Mouse (Mus musculus): ENCODE data around the gene Naaa. TPM values are rescaled to one million over a fixed set of nuclear protein-coding genes. Genes with fewer than 3 reads are reported as not detected.

Gene Naaa
- polyA plus RNA-seq, 1 experiment = 26.7 TPM

DNA sequence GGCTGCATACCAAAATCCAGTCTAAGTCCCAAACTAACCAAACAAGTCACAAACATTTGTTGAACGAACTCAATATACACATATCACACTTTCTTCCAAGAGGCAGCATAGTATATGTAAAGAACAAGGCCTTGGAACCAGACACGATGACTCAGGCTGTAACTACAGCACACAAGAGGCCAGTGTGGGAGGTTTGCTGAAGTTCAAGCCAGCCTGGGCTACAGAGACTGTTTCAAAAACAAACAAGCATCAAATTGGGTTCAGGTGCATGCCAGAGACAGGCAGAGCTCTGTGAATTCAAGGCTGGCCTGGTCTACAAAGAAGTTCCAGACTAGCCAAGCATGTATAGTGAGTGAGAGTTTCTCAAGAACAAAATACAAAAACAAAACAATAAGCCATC is 16.6 kb upstream of the Naaa start:
- WGBS = 87% methylated on average over 2 of the region's 2 CpGs
- Histone ChIP-seq H3K4me1 (ENCODE audit: control insufficient read depth, insufficient read depth, low read length) (0 out of 2 replicates have a peak, but pooled peaks cover 5% of the 10 kb centered on the region), H3K27ac (ENCODE audit: insufficient read depth, low read depth, low read length) (no peak overlapping the region), H3K27me3 (replicated peaks; ENCODE audit: control insufficient read depth, insufficient read depth, low read length) (no peaks in the 10 kb centered on the region), H3K4me3 (ENCODE audit: insufficient read depth, low read depth, low read length) (no peak overlapping the region), H3K36me3 (ENCODE audit: control insufficient read depth, insufficient read depth, low read length) (peaks cover 2% of the 10 kb centered on the region; the same call in 1 of the 2 replicates)
- TF ChIP-seq POLR2A (IDR thresholded peaks at IDR 0.05; ENCODE audit: low read depth, low read length) (no peak), CTCF (conservative IDR thresholded peaks at IDR 0.05; ENCODE audit: insufficient read depth, insufficient read length, low read depth, low read length) (no peak)
- no peak for DNase-seq

DNA sequence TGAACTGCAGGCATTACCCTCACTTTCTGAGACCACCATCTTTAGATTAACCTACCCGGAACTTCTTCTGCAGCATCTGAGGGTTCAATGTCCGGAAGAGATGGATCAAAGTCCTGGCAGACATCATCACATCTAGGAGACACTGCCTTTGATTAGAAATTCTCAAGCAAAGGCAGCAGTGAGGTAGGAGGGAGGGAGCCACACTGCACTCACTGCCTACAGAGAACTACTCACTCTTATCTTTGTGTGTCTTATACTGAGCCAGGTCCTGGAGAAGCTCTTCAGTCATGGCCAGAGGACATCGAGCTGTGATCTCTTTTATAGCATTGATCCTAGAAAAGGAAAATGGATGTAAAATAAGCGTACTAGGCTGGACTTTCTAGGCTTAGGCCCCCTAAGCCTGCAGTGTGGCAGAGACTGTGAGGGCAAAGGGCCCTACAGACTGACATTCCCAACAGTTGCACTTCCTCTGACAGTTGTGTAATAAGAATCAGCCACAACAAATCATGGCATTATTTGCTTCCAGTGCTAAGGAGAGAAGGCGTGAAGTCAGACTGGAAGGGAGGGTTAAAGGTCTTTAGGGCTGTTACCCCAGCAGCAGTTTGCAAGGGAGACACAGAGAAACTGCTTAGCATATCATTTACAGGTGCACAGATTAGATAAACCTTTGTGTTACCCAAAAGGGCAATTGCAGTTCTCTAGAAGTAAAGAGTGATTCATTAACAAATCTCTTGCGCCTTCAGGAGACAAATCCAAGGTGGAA is 13.9 kb upstream of the Naaa start:
- no peak overlapping the region for H3K4me3 ChIP-seq (ENCODE audit: insufficient read depth, low read depth, low read length)
- H3K27me3 ChIP-seq (replicated peaks; ENCODE audit: control insufficient read depth, insufficient read depth, low read length) = no peaks in the 10 kb centered on the region
- 0 out of 2 replicates have a peak, but pooled peaks cover 5% of the 10 kb centered on the region for H3K4me1 ChIP-seq (ENCODE audit: control insufficient read depth, insufficient read depth, low read length)
- H3K27ac ChIP-seq (ENCODE audit: insufficient read depth, low read depth, low read length) = no peak overlapping the region
- TF ChIP-seq POLR2A (IDR thresholded peaks at IDR 0.05; ENCODE audit: low read depth, low read length) = no peak
- no peak for TF ChIP-seq CTCF (conservative IDR thresholded peaks at IDR 0.05; ENCODE audit: insufficient read depth, insufficient read length, low read depth, low read length)
- 66% methylated on average over 6 of the region's 6 CpGs for WGBS
- peak; percentile 58 for DNase-seq
- no peaks in the 10 kb centered on the region for H3K36me3 ChIP-seq (ENCODE audit: control insufficient read depth, insufficient read depth, low read length)

DNA sequence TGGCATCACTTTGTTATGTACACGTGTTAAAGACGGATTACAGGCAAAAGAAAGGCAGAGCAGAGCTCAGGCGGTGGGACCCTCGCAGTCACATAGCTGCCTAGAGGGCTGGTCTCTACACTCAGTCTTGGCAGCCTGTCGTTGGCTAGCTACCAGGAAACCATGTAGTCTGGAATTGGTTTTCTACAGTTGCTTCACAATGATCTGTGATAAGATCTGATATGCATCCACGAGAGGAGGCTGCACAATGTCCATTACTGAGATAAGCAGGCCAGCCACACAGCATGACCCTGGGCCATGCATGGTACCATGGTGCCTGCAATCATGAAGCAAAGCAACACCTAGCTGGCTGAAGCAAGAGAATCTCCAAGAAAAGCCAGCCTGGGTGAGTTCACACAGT is 9.9 kb upstream of the Naaa start:
- WGBS = 85% methylated on average over 6 of the region's 6 CpGs
- no peak for DNase-seq
- H3K36me3 ChIP-seq (ENCODE audit: control insufficient read depth, insufficient read depth, low read length) = no peaks in the 10 kb centered on the region
- no peak for TF ChIP-seq POLR2A (IDR thresholded peaks at IDR 0.05; ENCODE audit: low read depth, low read length)
- TF ChIP-seq CTCF (conservative IDR thresholded peaks at IDR 0.05; ENCODE audit: insufficient read depth, insufficient read length, low read depth, low read length) = no peak
- H3K27me3 ChIP-seq (replicated peaks; ENCODE audit: control insufficient read depth, insufficient read depth, low read length) = no peaks in the 10 kb centered on the region
- 0 out of 2 replicates have a peak, but pooled peaks cover 5% of the 10 kb centered on the region for H3K4me1 ChIP-seq (ENCODE audit: control insufficient read depth, insufficient read depth, low read length)
- H3K4me3 ChIP-seq (ENCODE audit: insufficient read depth, low read depth, low read length) = no peak overlapping the region
- H3K27ac ChIP-seq (ENCODE audit: insufficient read depth, low read depth, low read length) = no peak overlapping the region

DNA sequence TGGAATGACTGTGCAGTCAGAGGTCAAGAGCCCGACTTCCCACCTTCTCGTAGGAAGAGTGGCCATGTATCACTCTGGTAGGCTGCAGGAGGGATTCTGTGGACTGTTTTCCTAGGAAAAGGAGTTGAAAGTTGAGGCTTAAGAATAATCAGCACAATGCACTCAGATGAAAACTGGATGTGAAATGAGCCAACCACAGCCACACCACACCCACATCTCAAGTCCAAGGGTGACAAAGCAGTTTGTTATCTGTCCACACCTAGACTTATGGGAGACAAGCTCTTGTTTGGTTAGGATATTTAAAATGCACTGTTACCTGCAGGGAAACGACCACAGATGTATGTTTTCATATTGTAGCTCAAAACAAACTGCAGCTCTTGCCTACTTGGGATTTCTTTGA is 5.1 kb upstream of the Naaa start:
- Histone ChIP-seq H3K27me3 (replicated peaks; ENCODE audit: control insufficient read depth, insufficient read depth, low read length) (no peaks in the 10 kb centered on the region), H3K27ac (ENCODE audit: insufficient read depth, low read depth, low read length) (no peak overlapping the region)
- DNase-seq = no peak

DNA sequence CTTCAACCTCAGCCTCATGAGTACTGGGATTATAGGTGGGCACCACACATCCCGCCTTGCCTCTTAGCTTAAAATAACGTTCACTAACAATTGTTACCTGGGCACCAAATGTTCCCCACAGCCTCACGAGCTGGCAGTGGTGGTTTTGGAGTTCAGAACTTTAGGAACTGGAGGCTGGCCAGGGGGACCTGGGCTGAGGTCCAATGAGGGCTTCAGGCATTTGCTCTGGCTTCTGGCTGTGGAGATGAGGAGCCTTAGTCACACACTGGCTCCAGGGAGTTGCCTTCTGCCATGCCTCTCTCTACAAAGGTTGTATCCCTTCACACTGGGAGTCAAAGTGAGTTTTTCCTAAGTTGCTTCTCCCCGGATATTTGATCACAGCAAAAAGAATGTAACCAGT is 4.6 kb upstream of the Naaa start:
- no peaks in the 10 kb centered on the region; the same call in 1 of the 2 replicates for H3K4me1 ChIP-seq (ENCODE audit: control insufficient read depth, insufficient read depth, low read length)
- DNase-seq = peak; percentile 14
- no peaks in the 10 kb centered on the region for H3K27me3 ChIP-seq (replicated peaks; ENCODE audit: control insufficient read depth, insufficient read depth, low read length)
- no peak for TF ChIP-seq CTCF (conservative IDR thresholded peaks at IDR 0.05; ENCODE audit: insufficient read depth, insufficient read length, low read depth, low read length)
- TF ChIP-seq POLR2A (IDR thresholded peaks at IDR 0.05; ENCODE audit: low read depth, low read length) = no peak
- H3K4me3 ChIP-seq (ENCODE audit: insufficient read depth, low read depth, low read length) = no peak overlapping the region
- H3K36me3 ChIP-seq (ENCODE audit: control insufficient read depth, insufficient read depth, low read length) = no peaks in the 10 kb centered on the region
- H3K27ac ChIP-seq (ENCODE audit: insufficient read depth, low read depth, low read length) = no peak overlapping the region
- 58% methylated on average over 4 of the region's 4 CpGs for WGBS

More for the DNA sequence above, 5.1 kb upstream of the Naaa start:
- TF ChIP-seq CTCF (conservative IDR thresholded peaks at IDR 0.05; ENCODE audit: insufficient read depth, insufficient read length, low read depth, low read length) = no peak
- TF ChIP-seq POLR2A (IDR thresholded peaks at IDR 0.05; ENCODE audit: low read depth, low read length) = no peak
- Histone ChIP-seq H3K4me1 (ENCODE audit: control insufficient read depth, insufficient read depth, low read length) (no peaks in the 10 kb centered on the region; the same call in 1 of the 2 replicates), H3K36me3 (ENCODE audit: control insufficient read depth, insufficient read depth, low read length) (no peaks in the 10 kb centered on the region), H3K4me3 (ENCODE audit: insufficient read depth, low read depth, low read length) (no peak overlapping the region)
- 49% methylated on average over 3 of the region's 3 CpGs for WGBS

DNA sequence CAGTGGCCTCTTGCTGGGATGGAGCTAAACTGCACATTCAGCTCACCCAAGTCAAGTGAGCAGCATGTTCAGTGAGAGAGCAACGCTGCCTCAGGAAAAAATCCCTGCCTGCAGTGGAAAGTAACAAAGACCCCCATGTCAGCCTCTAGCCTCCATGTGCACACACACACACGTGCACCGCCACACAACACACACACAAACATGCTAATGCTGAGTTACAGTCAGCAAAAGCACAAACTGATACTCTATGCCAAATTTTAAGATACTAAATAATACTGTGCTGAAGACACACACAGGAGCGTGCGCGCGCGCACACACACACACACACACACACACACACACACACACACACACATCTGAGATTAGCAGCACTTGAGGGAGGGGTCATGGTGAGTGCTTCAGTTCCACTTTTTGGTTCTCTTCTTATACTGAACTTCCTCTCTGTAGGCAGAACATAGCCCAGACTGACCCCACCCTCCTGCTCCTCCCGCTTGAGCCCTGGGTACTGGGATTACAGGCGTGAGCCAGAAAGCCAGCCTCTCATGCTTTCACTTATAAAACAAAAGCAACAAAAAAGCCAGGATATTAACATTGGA is 1.1 kb upstream of the Naaa start:
- H3K36me3 ChIP-seq (ENCODE audit: control insufficient read depth, insufficient read depth, low read length) = no peaks in the 10 kb centered on the region
- H3K4me3 ChIP-seq (ENCODE audit: insufficient read depth, low read depth, low read length) = no peak overlapping the region
- H3K27ac ChIP-seq (ENCODE audit: insufficient read depth, low read depth, low read length) = no peak overlapping the region
- TF ChIP-seq POLR2A (IDR thresholded peaks at IDR 0.05; ENCODE audit: low read depth, low read length) (no peak), CTCF (conservative IDR thresholded peaks at IDR 0.05; ENCODE audit: insufficient read depth, insufficient read length, low read depth, low read length) (no peak)
- no peaks in the 10 kb centered on the region; the same call in 1 of the 2 replicates for H3K4me1 ChIP-seq (ENCODE audit: control insufficient read depth, insufficient read depth, low read length)
- H3K27me3 ChIP-seq (replicated peaks; ENCODE audit: control insufficient read depth, insufficient read depth, low read length) = no peaks in the 10 kb centered on the region
- whole genome bisulfite sequencing = 82% methylated on average over 10 of the region's 10 CpGs
- DNase-seq = peak; percentile 24

DNA sequence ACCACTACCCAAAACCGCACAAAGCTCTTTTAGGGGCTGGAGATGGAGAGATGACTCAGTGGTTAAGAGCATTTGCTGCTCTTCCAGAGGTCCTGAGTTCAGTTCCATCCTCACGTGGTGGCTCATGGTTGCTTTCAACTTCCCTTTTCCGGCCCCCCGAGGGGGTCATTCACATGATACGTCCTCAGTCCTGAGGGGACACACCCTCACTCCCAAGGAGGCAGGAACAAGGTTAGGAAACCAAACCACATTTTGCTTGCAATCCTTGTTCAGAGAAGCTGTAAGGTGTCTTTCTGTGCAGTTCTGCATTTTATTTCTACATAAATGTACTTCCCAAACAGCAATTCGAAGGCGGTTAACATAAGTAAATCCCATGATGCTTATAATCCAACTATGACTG is 7.5 kb downstream of the Naaa start:
- H3K4me3 ChIP-seq (ENCODE audit: insufficient read depth, low read depth, low read length) = no peak overlapping the region
- H3K36me3 ChIP-seq (ENCODE audit: control insufficient read depth, insufficient read depth, low read length) = no peaks in the 10 kb centered on the region
- no peak overlapping the region for H3K27ac ChIP-seq (ENCODE audit: insufficient read depth, low read depth, low read length)
- H3K27me3 ChIP-seq (replicated peaks; ENCODE audit: control insufficient read depth, insufficient read depth, low read length) = no peaks in the 10 kb centered on the region
- WGBS = 85% methylated on average over 7 of the region's 7 CpGs
- TF ChIP-seq CTCF (conservative IDR thresholded peaks at IDR 0.05; ENCODE audit: insufficient read depth, insufficient read length, low read depth, low read length) = no peak
- no peaks in the 10 kb centered on the region for H3K4me1 ChIP-seq (ENCODE audit: control insufficient read depth, insufficient read depth, low read length)
- no peak for DNase-seq
